Mouse (Mus musculus) cerebellum, postnatal 10 days (tissue): Measurements from ENCODE around the gene Grem1.

Experiments
- DNase-seq, 2 experiments: peaks; one replicate each; pipeline ENCODE4 v3.0.0; 2021; ENCODE audit warnings: mixed read lengths in 2 of 2

The Grem1 gene

GRCm38 (mm10) chr2:113758311-113759161 lies at the start of gene Grem1:
Grem1 (minus strand) TSS chr2:113758646.
- DNase-seq, result peak; percentile 60 to 69

- DNase-seq, result peak; percentile 87 to 92
Observed at GRCm38 (mm10) chr2:113807640-113808039, 49.2 kb upstream of the Grem1 start.

GRCm38 (mm10) chr2:113806851-113807577 lies 48.6 kb upstream of the Grem1 start:
- peak; percentile 34 to 49 for DNase-seq

GRCm38 (mm10) chr2:113805765-113806164 lies 47.3 kb upstream of the Grem1 start:
- DNase-seq, result no peak

GRCm38 (mm10) chr2:113803753-113804152 lies 45.3 kb upstream of the Grem1 start:
- DNase-seq, result peak in 1 of 2 experiments; percentile 60

- DNase-seq, result no peak
Observed at GRCm38 (mm10) chr2:113800846-113801245, 42.4 kb upstream of the Grem1 start.

- DNase-seq, result peak; percentile 29 to 38
Observed at GRCm38 (mm10) chr2:113798605-113799004, 40.2 kb upstream of the Grem1 start.

GRCm38 (mm10) chr2:113795186-113795585 lies 36.7 kb upstream of the Grem1 start:
- DNase-seq, result no peak

GRCm38 (mm10) chr2:113793521-113793920 lies 35.1 kb upstream of the Grem1 start:
- DNase-seq, result no peak

- no peak for DNase-seq
Observed at GRCm38 (mm10) chr2:113788821-113789387, 30.5 kb upstream of the Grem1 start.

- DNase-seq, result peak; percentile 61 to 69
Observed at GRCm38 (mm10) chr2:113787882-113788281, 29.4 kb upstream of the Grem1 start.

- DNase-seq, result no peak
Observed at GRCm38 (mm10) chr2:113784851-113785250, 26.4 kb upstream of the Grem1 start.

GRCm38 (mm10) chr2:113781521-113781920 lies 23.1 kb upstream of the Grem1 start:
- no peak for DNase-seq

GRCm38 (mm10) chr2:113781107-113781506 lies 22.7 kb upstream of the Grem1 start:
- DNase-seq, result no peak

- DNase-seq, result no peak
Observed at GRCm38 (mm10) chr2:113779336-113779735, 20.9 kb upstream of the Grem1 start.

GRCm38 (mm10) chr2:113778036-113778435 lies 19.6 kb upstream of the Grem1 start:
- no peak for DNase-seq

GRCm38 (mm10) chr2:113776297-113776696 lies 17.9 kb upstream of the Grem1 start:
- no peak for DNase-seq

GRCm38 (mm10) chr2:113774150-113774805 lies 15.8 kb upstream of the Grem1 start:
- DNase-seq, result no peak

- no peak for DNase-seq
Observed at GRCm38 (mm10) chr2:113768541-113769303, 10.3 kb upstream of the Grem1 start.

GRCm38 (mm10) chr2:113765885-113766284 lies 7.4 kb upstream of the Grem1 start:
- peak; percentile 20 to 29 for DNase-seq

- no peak for DNase-seq
Observed at GRCm38 (mm10) chr2:113764968-113765367, 6.5 kb upstream of the Grem1 start.
